Mouse (Mus musculus) frontal cortex, postnatal 14 days (tissue): Measurements from ENCODE around the gene Tmco5.

Source experiments
- DNase-seq, 2 experiments: peaks; one replicate each; pipeline ENCODE4 v3.0.0; 2022; ENCODE audit warnings: low spot score in 2 of 2

The Tmco5 gene

GRCm38 (mm10) chr2:116878391-116878790 lies at the start of gene Tmco5:
Gene Tmco5 (plus strand): TSS chr2:116878691.
- no peak for DNase-seq

- DNase-seq = no peak
These were observed 46.6 kb upstream of the Tmco5 start for GRCm38 (mm10) chr2:116831863-116832262.

- DNase-seq = no peak
These were observed 40.7 kb upstream of the Tmco5 start for GRCm38 (mm10) chr2:116837829-116838228.

- no peak for DNase-seq
These were observed 39.8 kb upstream of the Tmco5 start for GRCm38 (mm10) chr2:116838538-116839197.

GRCm38 (mm10) chr2:116849980-116850636 lies 28.4 kb upstream of the Tmco5 start:
- no peak for DNase-seq

GRCm38 (mm10) chr2:116851356-116851755 lies 27.1 kb upstream of the Tmco5 start:
- DNase-seq = no peak

GRCm38 (mm10) chr2:116852249-116852648 lies 26.2 kb upstream of the Tmco5 start:
- DNase-seq = no peak

- no peak for DNase-seq
These were observed 19.8 kb upstream of the Tmco5 start for GRCm38 (mm10) chr2:116858703-116859102.

- no peak for DNase-seq
These were observed 1.4 kb upstream of the Tmco5 start for GRCm38 (mm10) chr2:116876955-116877615.

GRCm38 (mm10) chr2:116879730-116880129 lies 1.2 kb downstream of the Tmco5 start:
- DNase-seq = no peak

- no peak for DNase-seq
These were observed 15.0 kb downstream of the Tmco5 start for GRCm38 (mm10) chr2:116893316-116893987.

GRCm38 (mm10) chr2:116893988-116894363 lies 15.5 kb downstream of the Tmco5 start:
- DNase-seq = no peak

GRCm38 (mm10) chr2:116899615-116900272 lies 21.3 kb downstream of the Tmco5 start:
- peak; percentile 92 to 98 for DNase-seq

- DNase-seq = no peak
These were observed 21.9 kb downstream of the Tmco5 start for GRCm38 (mm10) chr2:116900273-116900843.

GRCm38 (mm10) chr2:116908268-116908667 lies 29.8 kb downstream of the Tmco5 start:
- no peak for DNase-seq

- DNase-seq = no peak
These were observed 34.0 kb downstream of the Tmco5 start for GRCm38 (mm10) chr2:116912334-116913070.

- DNase-seq = peak; percentile 63 to 74
These were observed 35.4 kb downstream of the Tmco5 start for GRCm38 (mm10) chr2:116913677-116914405.

- no peak for DNase-seq
These were observed 36.1 kb downstream of the Tmco5 start for GRCm38 (mm10) chr2:116914636-116915035.

GRCm38 (mm10) chr2:116918598-116918997 lies 40.1 kb downstream of the Tmco5 start:
- DNase-seq = no peak
